Mouse (Mus musculus) layer of hippocampus, postnatal 25 days (tissue): ENCODE measurements at regions not wholly inside any gene's neighbourhood (a gene's known extent, or its start where the extent isn't known, plus 50 kb on each side); places are given as distances from the start of the nearest gene placed in this dataset.

Experiments
- DNase-seq, 2 experiments: peaks; one replicate each; pipeline ENCODE4 v3.0.0; 2022; ENCODE audit warnings: mixed read lengths in 2 of 2, low spot score in 1 of 2; ENCODE audit errors: extremely low spot score in 1 of 2

GRCm38 (mm10) chr10:117440225-117440976, 60.6 kb upstream of the Cpsf6 start:
- no peak for DNase-seq

- no peak for DNase-seq
Measured at GRCm38 (mm10) chr10:117439206-117440110, 59.6 kb upstream of the Cpsf6 start.

- DNase-seq, result no peak
Measured at GRCm38 (mm10) chr10:117438614-117439193, 58.9 kb upstream of the Cpsf6 start.

GRCm38 (mm10) chr10:117437970-117438369, 58.2 kb upstream of the Cpsf6 start:
- no peak for DNase-seq

- peak in 1 of 2 experiments; percentile 49 for DNase-seq
Measured at GRCm38 (mm10) chr10:117436875-117437715, 57.3 kb upstream of the Cpsf6 start.

GRCm38 (mm10) chr10:117436308-117436874, 56.6 kb upstream of the Cpsf6 start:
- DNase-seq, result no peak

GRCm38 (mm10) chr10:117435734-117436121, 55.9 kb upstream of the Cpsf6 start:
- DNase-seq, result no peak

GRCm38 (mm10) chr10:117434871-117435733, 55.3 kb upstream of the Cpsf6 start:
- DNase-seq, result peak; percentile 82 to 98

GRCm38 (mm10) chr10:117434293-117434842, 54.6 kb upstream of the Cpsf6 start:
- no peak for DNase-seq

GRCm38 (mm10) chr10:117433547-117434292, 53.9 kb upstream of the Cpsf6 start:
- DNase-seq, result no peak

GRCm38 (mm10) chr10:117432871-117433546, 53.2 kb upstream of the Cpsf6 start:
- DNase-seq, result no peak

GRCm38 (mm10) chr10:117432415-117432814, 52.6 kb upstream of the Cpsf6 start:
- peak; percentile 51 to 81 for DNase-seq

GRCm38 (mm10) chr10:117431850-117432249, 52.0 kb upstream of the Cpsf6 start:
- DNase-seq, result no peak

- DNase-seq, result no peak
Measured at GRCm38 (mm10) chr10:117431086-117431619, 51.3 kb upstream of the Cpsf6 start.

- DNase-seq, result no peak
Measured at GRCm38 (mm10) chr10:117430224-117430884, 50.5 kb upstream of the Cpsf6 start.

- no peak for DNase-seq
Measured at GRCm38 (mm10) chr10:117429459-117430183, 49.8 kb upstream of the Cpsf6 start.
